Mouse (Mus musculus) megakaryocyte, embryonic 14.5 days (primary cell): ENCODE data around the gene Gpr15.

Source experiments
- FLI1 ChIP-seq: IDR thresholded peaks from 2 replicates; pipeline ENCODE4 v1.6.1; 2012; ENCODE audit warnings: low read length, inconsistent platforms, mixed read lengths
- GATA1 ChIP-seq: IDR thresholded peaks from 3 replicates; pipeline ENCODE4 v1.6.1; 2012; ENCODE audit warnings: mixed read lengths, low read length, inconsistent platforms, borderline replicate concordance

GRCm38 (mm10) chr16:58726680-58727476, 8.0 kb upstream of the Gpr15 start:
- TF ChIP-seq GATA1 = no peak
- no peak for TF ChIP-seq FLI1
